Mouse (Mus musculus) megakaryocyte-erythroid progenitor cell, adult 5-6 weeks (primary cell): ENCODE data around the gene Pkp3. TPM values are rescaled to one million over a fixed set of nuclear protein-coding genes. Genes with fewer than 3 reads are reported as not detected.

Experiments used
- ATAC-seq: replicated peaks from 2 replicates; pipeline ENCODE4 v1.8.0; 2016; ENCODE audit warnings: mild to moderate bottlenecking, inconsistent platforms; ENCODE audit not compliant: severe bottlenecking, poor library complexity, low FRiP score, low TSS enrichment
- total RNA-seq, 2 experiments: library from RNA; stranded (forward) in 1 of 2; stranded (reverse) in 1 of 2; fragments of 200-1000, 215-1000 nt in 1 of 2; fragments of >200 nt in 1 of 2; fragmentation: Nextera tagmentation in 1 of 2; gene quantifications; 2 replicates each; pipeline ENCODE4 v1.2.3; 2014 to 2017

Pkp3 gene
- total RNA-seq, 2 experiments from 2014 or later = 0.17 TPM; not detected in 1

DNA sequence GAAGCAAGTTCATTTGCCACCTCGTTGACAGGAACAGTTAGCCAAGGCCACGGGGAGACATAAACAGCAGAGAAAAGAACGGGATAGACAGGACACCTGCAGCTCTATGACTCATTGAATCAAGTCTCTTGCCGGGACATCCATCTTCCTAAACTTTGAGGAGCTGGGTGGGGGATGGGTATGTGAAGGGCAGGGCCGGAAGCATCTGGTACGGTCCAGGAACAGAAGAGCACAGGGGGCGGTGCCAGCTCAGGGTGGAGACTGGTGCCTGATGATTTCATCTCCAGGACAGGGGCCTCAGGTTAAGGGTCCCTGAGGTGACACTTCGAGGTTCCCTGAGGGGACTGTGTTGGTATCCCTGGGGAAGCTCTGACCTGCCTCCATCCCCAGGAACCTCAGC, 9.9 kb downstream of the Pkp3 start:
- ATAC-seq = 0 out of 2 replicates have a peak, but pooled peaks have one; percentile 22

DNA sequence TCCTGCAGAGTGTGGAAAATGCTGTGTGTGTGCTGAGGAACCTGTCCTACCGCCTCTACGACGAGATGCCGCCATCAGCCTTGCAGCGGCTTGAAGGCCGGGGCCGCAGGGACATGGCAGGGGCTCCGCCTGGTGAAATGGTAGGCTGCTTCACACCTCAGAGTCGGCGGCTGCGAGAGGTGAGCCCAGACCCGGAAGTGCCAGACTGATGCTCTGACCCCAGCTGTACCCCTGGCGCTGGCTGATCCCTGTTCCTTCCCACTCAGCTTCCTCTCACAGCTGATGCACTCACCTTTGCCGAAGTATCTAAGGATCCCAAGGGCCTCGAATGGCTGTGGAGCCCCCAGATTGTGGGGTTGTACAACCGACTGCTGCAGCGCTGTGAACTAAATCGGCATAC, 10.5 kb downstream of the Pkp3 start:
- ATAC-seq = 0 out of 2 replicates have a peak, but pooled peaks have one; percentile 32

DNA sequence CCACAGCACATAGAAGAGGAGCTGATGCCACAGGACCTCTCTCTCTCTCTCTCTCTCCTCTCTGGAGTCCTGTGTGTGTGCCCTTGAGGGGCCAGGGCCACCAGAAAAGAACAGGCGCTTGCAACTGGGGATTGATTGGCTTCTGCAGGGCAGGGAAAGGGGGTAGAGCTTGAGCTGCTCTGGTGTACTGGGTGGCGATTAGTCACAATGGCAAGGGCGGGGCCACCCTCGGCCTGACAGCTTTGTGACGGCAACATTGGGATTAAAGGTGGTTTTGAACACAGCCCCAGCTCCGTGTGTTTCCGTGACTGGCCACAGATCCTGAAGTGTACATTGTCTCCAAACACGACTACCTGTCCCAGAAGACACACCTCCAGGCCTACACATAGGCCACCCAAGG, 12.2 kb downstream of the Pkp3 start:
- ATAC-seq = no peak

DNA sequence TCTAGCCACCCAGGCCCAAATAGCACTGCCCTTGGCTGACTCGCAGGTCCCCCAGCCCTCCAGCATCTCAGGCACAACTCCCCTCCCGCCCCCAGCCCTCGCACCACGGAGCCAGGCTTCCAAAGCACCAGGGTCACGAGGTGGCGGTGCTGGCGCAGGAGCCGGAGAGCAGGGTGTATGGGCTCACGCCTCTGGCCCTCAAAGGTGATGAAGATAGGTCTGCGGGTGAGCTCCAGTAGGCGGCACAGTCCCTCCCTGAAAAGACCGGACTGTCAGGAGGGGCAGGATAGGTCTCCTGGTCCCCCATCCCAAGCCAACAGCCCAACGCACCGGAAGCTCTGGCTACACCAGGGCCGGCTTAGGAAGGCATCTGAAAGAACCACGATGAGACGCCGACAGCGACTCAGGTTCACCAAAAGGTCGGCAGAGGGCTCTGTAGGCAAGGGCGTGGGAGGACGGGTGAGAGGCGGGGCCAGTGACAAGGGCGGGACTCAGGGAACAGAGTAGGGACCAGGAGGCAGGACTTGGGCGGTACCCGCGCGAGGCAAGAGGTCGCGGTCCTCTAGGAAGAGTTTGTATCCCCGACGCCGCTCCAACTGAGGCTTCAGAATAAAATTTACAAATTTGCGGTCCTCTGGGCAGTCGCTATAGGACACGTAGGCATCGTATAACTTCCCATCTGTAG, 14.2 kb downstream of the Pkp3 start:
- peak; percentile 93 for ATAC-seq

DNA sequence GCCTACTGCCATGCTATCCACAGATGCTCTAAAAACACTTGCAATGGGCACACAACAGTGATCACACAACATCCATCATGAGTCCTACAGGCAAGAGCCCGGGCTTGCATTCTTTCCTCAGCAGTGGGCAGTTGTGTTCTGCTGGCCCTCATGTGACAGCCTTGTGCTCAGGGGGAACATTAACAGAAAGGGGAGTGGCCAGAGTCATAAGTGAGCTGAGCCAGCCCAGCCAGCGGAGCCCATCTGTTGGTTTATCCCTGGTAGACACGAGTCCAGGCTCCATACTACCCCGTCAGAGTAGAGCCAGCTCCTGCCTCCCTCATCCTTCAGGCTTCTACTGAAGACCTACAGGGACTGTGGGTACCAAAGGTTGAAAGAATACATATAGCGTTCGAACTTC, 15.9 kb downstream of the Pkp3 start:
- no peak for ATAC-seq

DNA sequence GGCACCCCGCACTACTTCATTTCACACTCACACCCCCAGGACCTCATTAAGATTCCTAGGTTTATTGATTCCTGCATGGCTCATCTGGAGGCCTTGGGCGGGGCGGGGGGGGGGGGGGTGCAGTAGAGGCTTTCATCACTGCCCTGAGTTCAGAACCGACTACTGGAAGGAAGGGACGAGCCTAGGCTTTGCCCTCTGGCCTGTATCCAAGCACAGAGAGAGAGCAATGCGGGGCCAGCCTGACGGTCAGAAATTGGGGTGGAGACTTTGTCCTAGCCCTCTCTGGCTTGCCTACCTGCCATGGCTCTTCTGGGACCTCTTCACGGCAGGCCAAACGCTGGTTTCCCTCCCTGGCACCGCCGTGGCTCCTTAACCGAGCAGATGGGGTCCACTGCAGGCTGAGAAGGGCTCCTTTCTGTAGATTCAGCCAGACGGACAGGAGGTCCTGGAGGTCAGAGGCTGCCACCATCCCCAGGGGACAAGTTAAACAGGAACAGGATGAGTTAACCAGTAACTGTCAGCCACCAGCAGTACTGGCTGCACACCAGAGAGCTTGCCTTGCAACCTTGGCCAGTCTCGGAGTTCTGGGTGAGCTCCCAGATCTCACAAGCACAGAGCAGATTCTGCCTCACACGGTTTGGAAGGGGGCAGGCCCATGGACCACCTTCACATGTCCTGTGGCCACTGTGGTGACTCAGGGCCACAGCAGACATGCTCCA, 16.6 kb downstream of the Pkp3 start:
- no peak for ATAC-seq

DNA sequence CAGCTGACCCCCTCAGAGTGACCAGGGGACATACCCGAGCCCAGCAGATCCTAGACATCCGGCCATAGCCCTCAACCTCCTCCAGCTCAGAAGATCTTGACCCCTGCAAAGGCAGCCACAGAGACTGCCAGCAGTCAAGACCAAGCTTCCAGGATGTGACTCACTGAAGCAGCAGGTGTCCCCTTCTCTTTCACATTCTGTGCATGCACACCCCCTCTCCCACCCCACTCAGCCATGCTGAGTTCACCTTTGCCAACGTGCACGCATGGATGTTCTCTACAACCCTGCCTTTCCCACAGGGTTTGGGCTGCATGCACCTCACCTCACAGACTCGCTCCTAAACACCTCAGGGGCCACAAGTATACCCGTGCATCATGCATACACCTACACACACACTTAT, 18.0 kb downstream of the Pkp3 start:
- no peak for ATAC-seq

DNA sequence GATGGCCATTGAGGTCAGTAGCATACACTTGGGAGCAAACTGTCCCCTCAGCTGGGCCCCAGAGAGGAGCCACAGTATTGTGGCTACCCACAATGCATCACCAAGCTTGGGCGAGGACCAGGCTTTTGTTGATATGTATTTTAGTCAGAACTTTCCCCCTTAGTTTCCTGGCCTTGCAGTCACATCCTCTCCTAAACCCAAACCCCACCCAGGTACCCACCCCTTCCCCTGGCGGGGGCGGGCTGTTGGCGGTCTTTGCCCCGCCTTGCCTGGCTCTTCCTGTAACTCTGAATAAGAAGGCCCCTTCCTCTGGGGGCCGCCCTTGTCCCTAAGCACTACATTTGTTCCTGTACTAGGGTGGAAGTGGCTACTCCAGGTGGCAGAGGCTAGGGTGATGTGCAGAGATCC, 18.6 kb downstream of the Pkp3 start:
- peak; percentile 35 for ATAC-seq

DNA sequence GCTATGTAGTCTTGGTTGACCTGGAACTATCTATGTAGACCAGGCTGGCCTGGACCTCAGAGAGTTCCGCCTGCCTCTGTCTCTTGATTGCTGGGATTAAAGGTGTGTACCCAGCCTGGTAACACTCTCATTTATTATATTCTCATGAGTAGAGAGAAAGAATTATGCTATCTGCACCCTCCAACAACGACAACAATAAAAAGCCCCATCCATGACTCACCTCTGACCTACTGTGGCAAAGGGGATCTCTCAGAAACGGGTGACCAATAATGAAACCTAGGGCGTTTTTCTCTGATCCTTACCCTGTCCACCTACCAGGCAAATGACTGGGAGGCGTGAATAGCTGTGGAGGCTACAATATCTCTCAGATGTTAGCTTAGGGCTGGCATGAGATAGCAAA, 19.2 kb downstream of the Pkp3 start:
- no peak for ATAC-seq

DNA sequence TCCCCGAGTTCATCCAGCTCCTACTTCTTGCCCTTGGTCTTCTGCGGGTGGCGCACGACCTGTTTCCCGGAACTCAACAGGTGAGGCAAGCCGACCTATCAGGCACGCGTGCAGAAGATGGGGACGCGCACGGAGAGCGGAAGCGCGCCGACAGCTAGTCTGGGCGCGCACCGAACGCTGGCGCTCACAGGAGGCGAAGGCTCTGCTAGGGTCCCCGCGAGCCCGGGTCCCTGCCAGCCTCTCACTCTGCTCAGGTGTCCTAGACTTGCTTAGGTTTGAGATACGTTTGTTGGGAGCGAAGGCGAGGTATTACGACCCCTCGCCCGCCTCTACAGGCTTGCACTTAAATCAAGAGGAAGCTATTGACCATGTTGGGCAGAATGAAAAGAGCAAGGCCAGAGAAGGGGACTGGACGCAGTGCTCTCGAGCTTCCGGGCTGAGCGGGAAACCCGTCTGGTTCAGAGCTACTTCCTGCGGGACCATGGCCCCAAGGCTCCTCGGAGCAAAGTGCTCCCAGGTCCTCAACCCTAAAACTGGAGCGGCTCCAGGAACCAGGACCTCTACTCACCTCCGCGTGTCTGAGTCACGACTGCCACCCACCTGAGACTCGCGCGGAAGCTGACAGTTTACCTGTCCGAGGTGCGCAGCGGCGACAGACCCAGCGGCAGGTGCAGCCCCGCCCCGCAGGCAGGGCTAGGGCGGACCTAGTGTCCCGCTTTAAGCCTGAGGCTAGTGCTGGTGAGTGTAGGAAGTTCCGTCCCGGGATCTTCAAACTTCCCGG, 22.1 kb downstream of the Pkp3 start, which contains the start of gene Sigirr:
Gene Sigirr, minus strand, starts transcription at position 662 of the 781 bp plus-strand sequence.
- 0 out of 2 replicates have a peak, but pooled peaks have one; percentile 24 for ATAC-seq

DNA sequence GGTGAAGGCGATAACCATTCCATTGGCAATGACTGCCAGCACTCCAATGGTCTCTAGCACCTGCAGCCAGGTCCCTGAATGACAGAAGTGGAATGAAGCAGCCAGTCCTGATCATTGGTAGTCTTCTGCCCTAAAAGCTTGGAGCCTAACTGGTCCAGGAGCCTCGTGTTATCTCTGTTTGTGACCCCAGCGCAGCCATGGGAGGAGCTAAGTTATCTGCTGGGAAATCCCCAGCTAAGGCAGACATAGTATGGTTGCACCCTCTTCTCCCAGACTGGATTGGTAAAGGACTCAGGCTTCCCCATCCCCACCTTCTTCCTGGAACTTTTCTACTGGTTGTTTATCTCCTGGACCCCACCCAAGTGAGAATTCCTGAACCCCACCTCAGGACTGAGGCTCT, 25.1 kb downstream of the Pkp3 start:
- ATAC-seq = peak; percentile 77

DNA sequence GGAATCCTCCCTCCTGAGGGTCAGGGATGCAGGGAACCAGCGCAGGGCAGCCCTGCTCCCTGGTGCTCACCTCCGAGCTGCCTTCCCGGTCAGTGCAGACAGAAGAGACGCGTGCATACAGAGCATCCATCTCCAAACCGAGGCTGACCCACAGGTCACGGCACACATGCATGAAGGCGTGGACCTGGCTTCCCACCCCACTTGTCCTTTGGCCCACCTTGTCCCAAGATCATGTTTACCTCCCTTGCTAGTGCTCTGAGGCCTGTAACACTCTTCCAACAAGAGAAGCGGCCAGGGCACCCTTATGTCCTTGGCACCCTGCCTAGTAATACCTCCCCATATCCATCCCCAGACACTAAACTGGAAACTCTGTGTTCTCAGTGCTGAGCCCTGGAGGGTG, 37.9 kb downstream of the Pkp3 start:
- ATAC-seq = no peak

DNA sequence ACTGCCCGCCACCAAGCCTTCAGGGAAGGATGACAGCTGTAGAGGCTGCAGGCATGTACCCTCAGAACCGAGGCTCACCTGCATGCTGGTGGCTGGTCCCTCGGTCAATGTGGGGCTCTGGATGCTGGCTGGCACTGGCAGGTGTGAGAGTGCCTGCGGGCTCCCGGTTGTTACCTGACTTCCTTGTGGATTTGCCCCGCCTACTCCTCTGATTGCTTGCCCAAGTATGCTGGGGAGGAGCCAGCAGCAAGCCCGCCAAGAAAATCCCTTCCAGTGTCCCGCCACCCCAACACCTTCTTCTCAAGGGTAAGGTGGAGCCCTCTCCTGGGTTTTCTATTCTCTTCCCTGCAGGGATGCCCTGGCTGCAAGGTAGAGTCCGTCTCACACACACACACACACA, 39.6 kb downstream of the Pkp3 start, which contains the start of gene Ano9:
Gene Ano9, minus strand, starts transcription at position 171 of the 400 bp plus-strand sequence.
- no peak for ATAC-seq

DNA sequence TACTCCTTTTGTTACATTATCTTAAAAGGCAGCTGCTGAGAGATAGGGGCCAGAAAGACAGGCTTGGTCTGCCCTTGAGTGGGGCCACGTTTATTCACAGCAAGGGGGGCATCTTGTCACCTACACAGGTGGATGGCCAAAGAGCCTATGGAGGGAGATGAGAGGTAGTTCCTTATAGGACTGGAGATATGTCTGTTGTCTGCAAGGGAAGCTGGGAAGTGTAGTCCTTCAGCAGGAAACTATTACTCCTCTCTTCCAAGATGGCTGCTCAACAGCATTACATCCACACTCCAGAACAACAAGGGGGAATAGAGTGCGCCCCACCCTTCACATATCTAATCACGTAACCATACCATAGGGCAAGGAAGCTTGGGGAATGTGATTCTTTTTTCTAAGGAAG, 41.5 kb downstream of the Pkp3 start:
- ATAC-seq = no peak

DNA sequence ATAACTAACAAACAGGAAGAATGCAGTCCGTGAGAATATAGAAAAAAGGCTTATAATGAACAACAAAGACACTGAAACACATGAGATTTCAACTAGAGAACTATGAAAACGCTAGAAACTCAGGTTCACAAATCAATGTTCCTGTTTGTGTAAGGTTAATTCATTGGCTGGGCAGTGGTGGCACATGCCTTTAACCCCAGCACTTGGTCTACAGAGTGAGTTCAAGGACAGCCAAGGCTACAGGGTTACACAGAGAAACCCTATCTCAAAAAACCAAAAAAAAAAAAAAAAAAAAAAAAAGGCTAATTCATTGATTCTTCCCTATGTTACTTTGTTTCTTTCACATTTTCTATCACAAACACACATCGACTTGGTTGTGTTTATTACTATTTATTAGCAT, 42.6 kb downstream of the Pkp3 start:
- no peak for ATAC-seq

DNA sequence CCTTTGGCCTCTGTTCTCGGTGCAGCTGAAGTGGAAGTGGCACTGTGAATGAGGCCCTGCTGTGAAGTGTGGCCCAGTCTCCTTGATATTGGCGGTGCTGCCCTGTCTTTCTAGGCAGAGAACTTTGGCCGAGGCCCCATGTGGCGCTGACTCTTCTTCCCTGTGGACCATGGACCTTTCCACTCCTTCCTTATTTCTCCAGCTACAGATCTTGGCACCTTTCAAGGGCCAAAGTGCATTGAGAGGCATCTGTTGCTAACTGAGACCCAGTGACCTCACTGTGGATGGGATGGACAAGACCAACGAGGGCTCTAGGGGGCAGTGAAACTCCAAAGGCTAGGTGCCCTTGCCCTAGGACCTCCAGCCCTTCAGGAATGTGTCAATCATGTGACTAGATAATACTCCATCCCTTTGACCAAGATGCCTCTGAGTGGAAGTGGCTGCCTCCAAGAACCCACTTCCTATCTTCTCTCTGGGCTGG, 43.1 kb downstream of the Pkp3 start:
- no peak for ATAC-seq

DNA sequence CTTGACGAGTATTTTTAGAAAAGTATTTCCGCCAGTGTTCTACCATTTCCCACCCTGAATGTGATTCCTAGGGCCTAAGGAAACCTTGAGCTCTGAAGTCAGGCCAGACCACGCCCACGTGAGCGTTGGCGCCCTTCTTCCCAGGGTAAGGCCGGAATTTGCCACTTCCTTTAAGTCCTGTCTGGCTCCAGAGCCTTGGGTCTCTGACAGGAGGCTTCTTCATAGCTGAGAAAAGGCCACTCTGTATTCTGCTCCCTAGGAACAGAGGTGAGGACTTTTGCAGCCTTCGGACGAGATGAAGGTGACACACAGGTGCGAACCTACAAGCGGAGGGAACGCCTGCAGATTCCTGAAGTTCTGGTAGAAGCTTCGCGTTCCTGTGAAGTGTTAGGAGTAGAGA, 44.2 kb downstream of the Pkp3 start, which contains the start of gene Ptdss2:
Gene Ptdss2, plus strand, starts transcription at position 138 of the 400 bp plus-strand sequence.
- ATAC-seq = no peak

DNA sequence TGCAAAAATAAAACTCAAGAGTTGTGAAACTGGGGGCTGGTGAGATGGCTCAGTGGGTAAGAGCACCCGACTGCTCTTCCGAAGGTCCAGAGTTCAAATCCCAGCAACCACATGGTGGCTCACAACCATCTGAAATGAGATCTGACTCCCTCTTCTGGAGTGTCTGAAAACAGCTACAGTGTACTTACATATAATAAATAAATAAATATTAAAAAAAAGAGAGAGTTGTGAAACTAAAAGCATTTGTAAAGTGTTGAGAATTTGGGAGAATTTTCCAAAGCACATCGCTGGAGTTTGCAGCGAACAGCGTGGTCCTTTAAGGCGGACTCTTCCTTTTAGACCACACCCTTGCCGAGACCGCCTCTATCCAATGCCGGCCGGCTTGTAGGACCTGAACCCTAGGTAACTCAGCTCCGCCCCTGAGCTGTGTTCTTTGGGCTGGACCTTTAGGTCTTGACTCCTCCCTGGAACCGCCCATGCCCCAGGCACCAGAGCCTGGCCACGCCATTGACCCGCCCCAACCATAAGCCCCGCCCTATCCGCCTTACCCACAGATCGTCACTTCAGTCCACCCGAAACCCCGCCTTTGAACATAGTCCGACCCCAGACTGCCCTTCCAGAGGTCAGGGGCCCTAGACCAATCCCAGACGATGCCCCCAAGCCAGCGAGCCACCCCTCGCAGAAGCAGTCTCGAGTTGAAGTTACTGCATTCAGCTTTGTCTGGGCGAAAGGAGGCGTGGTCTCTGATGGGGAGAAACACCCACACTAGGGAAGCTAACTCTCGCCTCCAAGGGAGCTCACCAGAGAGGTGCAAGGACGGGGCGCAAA, 44.9 kb downstream of the Pkp3 start:
- ATAC-seq = peak; percentile 98

DNA sequence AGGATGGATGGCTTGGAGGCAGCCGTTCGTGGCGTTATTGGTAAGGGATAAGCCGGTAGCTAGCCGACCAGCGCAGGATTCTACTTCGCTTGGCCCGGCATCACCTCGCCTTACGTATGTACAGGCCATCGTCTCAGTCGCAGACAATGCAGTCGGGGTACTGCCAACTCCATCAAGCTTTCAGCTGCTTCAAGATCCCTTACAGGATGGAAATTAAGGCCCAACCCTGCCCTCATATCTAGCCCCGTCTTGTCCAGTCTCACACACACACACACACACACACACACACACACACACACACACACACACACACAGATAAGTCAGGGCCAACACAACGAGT, 45.5 kb downstream of the Pkp3 start:
- ATAC-seq = no peak; the same call in 1 of the 2 replicates
